Mouse (Mus musculus) cerebellum, adult 2 months (tissue): ENCODE measurements around the gene Dnaic1.

ENCODE experiments used
- CTCF ChIP-seq: fragments of 200-500 bp; IDR thresholded peaks from 2 replicates; pipeline ENCODE4 v1.5.1; 2011; ENCODE audit warnings: low read depth, mild to moderate bottlenecking, control low read depth, low read length, moderate library complexity, borderline replicate concordance; ENCODE audit not compliant: insufficient read depth
- POLR2A ChIP-seq: fragments of 200-500 bp; IDR thresholded peaks from 2 replicates; pipeline ENCODE4 v1.6.1; 2011; ENCODE audit warnings: low read length, control low read depth, borderline replicate concordance; ENCODE audit not compliant: insufficient read depth

DNA sequence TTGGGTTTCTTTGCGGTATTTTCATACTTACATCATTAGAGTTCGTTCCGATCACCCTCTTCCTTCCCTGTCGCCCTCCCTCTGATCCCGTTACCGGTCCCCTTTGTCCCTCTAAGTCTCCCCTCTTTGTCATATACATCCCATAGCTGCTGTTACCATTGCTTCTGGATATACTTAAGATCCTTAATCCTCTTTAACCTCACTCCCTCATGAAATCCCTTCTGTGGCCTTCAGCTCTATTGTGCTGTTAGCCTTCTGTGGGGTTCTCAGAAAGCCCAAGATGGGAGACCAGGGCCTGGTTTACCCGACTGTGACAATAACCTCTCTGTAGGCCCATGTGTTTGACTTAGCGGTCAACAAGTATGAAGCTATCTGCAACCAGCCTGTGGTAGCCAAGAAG lies 65.1 kb downstream of the Dnaic1 start:
- no peak for TF ChIP-seq POLR2A
- TF ChIP-seq CTCF = no peak
